Mouse (Mus musculus) CD4-positive, CD25-positive, alpha-beta regulatory T cell, adult 2 months (primary cell): ENCODE data around the gene Zfp618.

Experiments
- DNase-seq: peaks from one replicate; pipeline ENCODE4 v3.0.0-alpha.2; 2012; ENCODE audit warnings: low read depth, low spot score

Gene Zfp618

GRCm38 (mm10) chr4:62998908-62999307, 33.5 kb downstream of the Zfp618 start:
- no peak for DNase-seq

- no peak for DNase-seq
These were observed 33.9 kb downstream of the Zfp618 start for GRCm38 (mm10) chr4:62999321-62999720.

GRCm38 (mm10) chr4:62999916-63000315, 34.5 kb downstream of the Zfp618 start:
- no peak for DNase-seq

- DNase-seq = no peak
These were observed 35.1 kb downstream of the Zfp618 start for GRCm38 (mm10) chr4:63000316-63001055.

- DNase-seq = no peak
These were observed 37.0 kb downstream of the Zfp618 start for GRCm38 (mm10) chr4:63002386-63002785.

GRCm38 (mm10) chr4:63004519-63004918, 39.1 kb downstream of the Zfp618 start:
- no peak for DNase-seq

- DNase-seq = no peak
These were observed 40.2 kb downstream of the Zfp618 start for GRCm38 (mm10) chr4:63005446-63006185.

- no peak for DNase-seq
These were observed 41.1 kb downstream of the Zfp618 start for GRCm38 (mm10) chr4:63006198-63007155.

- DNase-seq = no peak
These were observed 42.8 kb downstream of the Zfp618 start for GRCm38 (mm10) chr4:63008206-63008605.

- DNase-seq = no peak
These were observed 43.4 kb downstream of the Zfp618 start for GRCm38 (mm10) chr4:63008822-63009221.

- DNase-seq = no peak
These were observed 44.4 kb downstream of the Zfp618 start for GRCm38 (mm10) chr4:63009821-63010220.

- no peak for DNase-seq
These were observed 44.9 kb downstream of the Zfp618 start for GRCm38 (mm10) chr4:63010226-63010625.

GRCm38 (mm10) chr4:63018616-63019015, 53.2 kb downstream of the Zfp618 start:
- DNase-seq = no peak

- no peak for DNase-seq
These were observed 54.1 kb downstream of the Zfp618 start for GRCm38 (mm10) chr4:63019428-63019858.

GRCm38 (mm10) chr4:63021034-63021700, 55.8 kb downstream of the Zfp618 start:
- no peak for DNase-seq

- no peak for DNase-seq
These were observed 58.1 kb downstream of the Zfp618 start for GRCm38 (mm10) chr4:63023465-63023864.

- no peak for DNase-seq
These were observed 58.7 kb downstream of the Zfp618 start for GRCm38 (mm10) chr4:63024098-63024497.

- DNase-seq = peak; percentile 14
These were observed 59.4 kb downstream of the Zfp618 start for GRCm38 (mm10) chr4:63024734-63025256.

GRCm38 (mm10) chr4:63025306-63025705, 59.9 kb downstream of the Zfp618 start:
- no peak for DNase-seq

- no peak for DNase-seq
These were observed 60.9 kb downstream of the Zfp618 start for GRCm38 (mm10) chr4:63026286-63026685.

GRCm38 (mm10) chr4:63027451-63027850, 62.1 kb downstream of the Zfp618 start:
- DNase-seq = no peak
